Mouse (Mus musculus): ENCODE results near the gene Fam222b. TPM values are rescaled to one million over a fixed set of nuclear protein-coding genes. Genes with fewer than 3 reads are reported as not detected.

Fam222b gene
- polyA plus RNA-seq, 1 experiment from 2014 or later = 26.6 TPM

GRCm38 (mm10) chr11:78170306-78170705 lies 75.8 kb downstream of the Fam222b start:
- no peak for ATAC-seq (ENCODE audit: low FRiP score)
- H3K27me3 ChIP-seq (ENCODE audit: control insufficient read depth, insufficient read depth, low read length) = no peaks in the 10 kb centered on the region
- 89% methylated on average over 15 of the region's 15 CpGs for WGBS

GRCm38 (mm10) chr11:78171328-78171727 lies 76.9 kb downstream of the Fam222b start:
- DNase-seq (ENCODE audit: low spot score, missing footprints) = no peak

More at GRCm38 (mm10) chr11:78170306-78170705, 75.8 kb downstream of the Fam222b start:
- H3K36me3 ChIP-seq (ENCODE audit: control insufficient read depth, insufficient read depth, low read length) = no peaks in the 10 kb centered on the region
- H3K27ac ChIP-seq (ENCODE audit: low read depth, low read length) = no peak overlapping the region
- H3K4me1 ChIP-seq (ENCODE audit: control insufficient read depth, insufficient read depth, low read length) = peaks cover 8% of the 10 kb centered on the region
- no peak for DNase-seq (ENCODE audit: low spot score, missing footprints)
- no peak overlapping the region for H3K9ac ChIP-seq (ENCODE audit: low read length)
- H3K4me3 ChIP-seq (ENCODE audit: low read depth, low read length) = no peak overlapping the region
- no peaks in the 10 kb centered on the region for H3K9me3 ChIP-seq (ENCODE audit: control insufficient read depth, low read length)
- H3K4me2 ChIP-seq = no peak overlapping the region

GRCm38 (mm10) chr11:78172034-78172747 lies 77.7 kb downstream of the Fam222b start:
- no peak overlapping the region for H3K27ac ChIP-seq (ENCODE audit: low read depth, low read length)
- H3K9me3 ChIP-seq (ENCODE audit: control insufficient read depth, low read length) = no peaks in the 10 kb centered on the region
- ATAC-seq (ENCODE audit: low FRiP score) (no peak), DNase-seq (ENCODE audit: low spot score, missing footprints) (no peak)
- WGBS = 80% methylated on average over 16 of the region's 16 CpGs
- H3K9ac ChIP-seq (ENCODE audit: low read length) = no peak overlapping the region
- H3K4me2 ChIP-seq = no peak overlapping the region
- no peak overlapping the region for H3K4me3 ChIP-seq (ENCODE audit: low read depth, low read length)
- peaks cover 8% of the 10 kb centered on the region for H3K4me1 ChIP-seq (ENCODE audit: control insufficient read depth, insufficient read depth, low read length)
- no peaks in the 10 kb centered on the region for H3K36me3 ChIP-seq (ENCODE audit: control insufficient read depth, insufficient read depth, low read length)
- H3K27me3 ChIP-seq (ENCODE audit: control insufficient read depth, insufficient read depth, low read length) = no peaks in the 10 kb centered on the region

More at GRCm38 (mm10) chr11:78171328-78171727, 76.9 kb downstream of the Fam222b start:
- H3K27me3 ChIP-seq (ENCODE audit: control insufficient read depth, insufficient read depth, low read length) = no peaks in the 10 kb centered on the region
- no peak overlapping the region for H3K9ac ChIP-seq (ENCODE audit: low read length)
- ATAC-seq (ENCODE audit: low FRiP score) = no peak
- H3K36me3 ChIP-seq (ENCODE audit: control insufficient read depth, insufficient read depth, low read length) = no peaks in the 10 kb centered on the region
- no peak overlapping the region for H3K4me2 ChIP-seq
- no peaks in the 10 kb centered on the region for H3K9me3 ChIP-seq (ENCODE audit: control insufficient read depth, low read length)
- H3K4me1 ChIP-seq (ENCODE audit: control insufficient read depth, insufficient read depth, low read length) = peaks cover 4% of the 10 kb centered on the region
- H3K27ac ChIP-seq (ENCODE audit: low read depth, low read length) = no peak overlapping the region
- WGBS = 68% methylated on average over 4 of the region's 4 CpGs
- H3K4me3 ChIP-seq (ENCODE audit: low read depth, low read length) = no peak overlapping the region

- ATAC-seq (ENCODE audit: low FRiP score) (no peak), DNase-seq (ENCODE audit: low spot score, missing footprints) (no peak)
- Histone ChIP-seq H3K36me3 (ENCODE audit: control insufficient read depth, insufficient read depth, low read length) (no peaks in the 10 kb centered on the region), H3K27me3 (ENCODE audit: control insufficient read depth, insufficient read depth, low read length) (no peaks in the 10 kb centered on the region), H3K9me3 (ENCODE audit: control insufficient read depth, low read length) (no peaks in the 10 kb centered on the region), H3K4me1 (ENCODE audit: control insufficient read depth, insufficient read depth, low read length) (peaks cover 14% of the 10 kb centered on the region), H3K4me2 (no peak overlapping the region), H3K4me3 (ENCODE audit: low read depth, low read length) (no peak overlapping the region), H3K9ac (ENCODE audit: low read length) (no peak overlapping the region), H3K27ac (ENCODE audit: low read depth, low read length) (no peak overlapping the region)
- 84% methylated on average over 19 of the region's 19 CpGs for WGBS
Measured at GRCm38 (mm10) chr11:78172748-78173383, 78.4 kb downstream of the Fam222b start.

- H3K4me2 ChIP-seq = no peak overlapping the region
- H3K27ac ChIP-seq (ENCODE audit: low read depth, low read length) = no peak overlapping the region
- no peak overlapping the region for H3K4me3 ChIP-seq (ENCODE audit: low read depth, low read length)
- H3K9ac ChIP-seq (ENCODE audit: low read length) = 0 out of 2 replicates have a peak overlapping the region, but pooled peaks have one; percentile 9
- peaks cover 23% of the 10 kb centered on the region for H3K4me1 ChIP-seq (ENCODE audit: control insufficient read depth, insufficient read depth, low read length)
- DNase-seq (ENCODE audit: low spot score, missing footprints) (no peak), ATAC-seq (ENCODE audit: low FRiP score) (no peak)
- H3K36me3 ChIP-seq (ENCODE audit: control insufficient read depth, insufficient read depth, low read length) = no peaks in the 10 kb centered on the region
- H3K9me3 ChIP-seq (ENCODE audit: control insufficient read depth, low read length) = no peaks in the 10 kb centered on the region
- WGBS = 86% methylated on average over 3 of the region's 3 CpGs
- H3K27me3 ChIP-seq (ENCODE audit: control insufficient read depth, insufficient read depth, low read length) = no peaks in the 10 kb centered on the region
Measured at GRCm38 (mm10) chr11:78174506-78174905, 80.0 kb downstream of the Fam222b start.

- peak overlapping the region; percentile 20; the same call in 1 of the 2 replicates for H3K27ac ChIP-seq (ENCODE audit: low read depth, low read length)
- peak overlapping the region; percentile 86 for H3K4me2 ChIP-seq
- H3K9ac ChIP-seq (ENCODE audit: low read length) = peak overlapping the region; percentile 60; the same call in 1 of the 2 replicates
- peaks cover 11% of the 10 kb centered on the region for H3K36me3 ChIP-seq (ENCODE audit: control insufficient read depth, insufficient read depth, low read length)
- WGBS = 7% methylated on average over 9 of the region's 10 CpGs
- ATAC-seq (ENCODE audit: low FRiP score) = no peak
- H3K4me1 ChIP-seq (ENCODE audit: control insufficient read depth, insufficient read depth, low read length) = peaks cover 35% of the 10 kb centered on the region
- no peak for DNase-seq (ENCODE audit: low spot score, missing footprints)
- H3K27me3 ChIP-seq (ENCODE audit: control insufficient read depth, insufficient read depth, low read length) = no peaks in the 10 kb centered on the region
- H3K4me3 ChIP-seq (ENCODE audit: low read depth, low read length) = peak overlapping the region; percentile 60
- no peaks in the 10 kb centered on the region for H3K9me3 ChIP-seq (ENCODE audit: control insufficient read depth, low read length)
Measured at GRCm38 (mm10) chr11:78175771-78176401, 81.4 kb downstream of the Fam222b start.

GRCm38 (mm10) chr11:78176402-78176862 lies 82.0 kb downstream of the Fam222b start, which contains the start of the genes Nek8 and Tlcd1:
Gene Nek8, minus strand, starts transcription at chr11:78176675.
Gene Tlcd1, plus strand, starts transcription at chr11:78176711.
- H3K27me3 ChIP-seq (ENCODE audit: control insufficient read depth, insufficient read depth, low read length) = no peaks in the 10 kb centered on the region
- peak within 1 kb of the TSS; percentile 25 for H3K27ac ChIP-seq (ENCODE audit: low read depth, low read length)
- peaks cover 35% of the 10 kb centered on the region for H3K4me1 ChIP-seq (ENCODE audit: control insufficient read depth, insufficient read depth, low read length)
- DNase-seq (ENCODE audit: low spot score, missing footprints) (peak; percentile 99), ATAC-seq (ENCODE audit: low FRiP score) (peak; percentile 72)
- peak within 1 kb of the TSS; percentile 86 for H3K4me2 ChIP-seq
- H3K9ac ChIP-seq (ENCODE audit: low read length) = peak within 1 kb of the TSS; percentile 60
- H3K4me3 ChIP-seq (ENCODE audit: low read depth, low read length) = peak within 1 kb of the TSS; percentile 60
- no peaks in the 10 kb centered on the region for H3K9me3 ChIP-seq (ENCODE audit: control insufficient read depth, low read length)
- 0% methylated on average over 32 of the region's 32 CpGs for WGBS
- peaks cover 13% of the 10 kb centered on the region for H3K36me3 ChIP-seq (ENCODE audit: control insufficient read depth, insufficient read depth, low read length)

- peaks cover 39% of the 10 kb centered on the region for H3K4me1 ChIP-seq (ENCODE audit: control insufficient read depth, insufficient read depth, low read length)
Measured at GRCm38 (mm10) chr11:78176905-78177331, 82.5 kb downstream of the Fam222b start.

More at GRCm38 (mm10) chr11:78176905-78177331, 82.5 kb downstream of the Fam222b start:
- Histone ChIP-seq H3K27me3 (ENCODE audit: control insufficient read depth, insufficient read depth, low read length) (no peaks in the 10 kb centered on the region), H3K36me3 (ENCODE audit: control insufficient read depth, insufficient read depth, low read length) (peaks cover 13% of the 10 kb centered on the region), H3K9ac (ENCODE audit: low read length) (peak overlapping the region; percentile 60), H3K4me2 (peak overlapping the region; percentile 86), H3K4me3 (ENCODE audit: low read depth, low read length) (peak overlapping the region; percentile 60), H3K27ac (ENCODE audit: low read depth, low read length) (no peak overlapping the region), H3K9me3 (ENCODE audit: control insufficient read depth, low read length) (no peaks in the 10 kb centered on the region)
- no peak for ATAC-seq (ENCODE audit: low FRiP score)
- DNase-seq (ENCODE audit: low spot score, missing footprints) = peak; percentile 90
- 1% methylated on average over 23 of the region's 23 CpGs for WGBS
